Mouse (Mus musculus): ENCODE measurements at regions not wholly inside any gene's neighbourhood (a gene's known extent, or its start where the extent isn't known, plus 50 kb on each side); places are given as distances from the start of the nearest gene placed in this dataset.

GRCm38 (mm10) chr10:119027241-119027901, 157.4 kb upstream of the Dyrk2 start:
- no peak for TF ChIP-seq CTCF (IDR thresholded peaks at IDR 0.05; ENCODE audit: extremely low read depth, insufficient read depth, insufficient read length, insufficient replicate concordance)
- TF ChIP-seq POLR2A (IDR thresholded peaks at IDR 0.05; ENCODE audit: low read depth, low read length): no peak
